Mouse (Mus musculus): ENCODE measurements around the gene Rad9b.
A peak's percentile ranks its signal among the peaks of the same experiment; 100 is the strongest.

- no peak for TF ChIP-seq CTCF (IDR thresholded peaks at IDR 0.05; ENCODE audit: insufficient read depth, low read depth, low read length)
- peak; percentile 57; the same call in 1 of the 2 replicates for TF ChIP-seq POLR2A (IDR thresholded peaks at IDR 0.05; ENCODE audit: insufficient read depth, low read depth, low read length)
Measured at GRCm38 (mm10) chr5:122372192-122372769, 18.2 kb upstream of the Rad9b start, which contains the start of gene Fam216a.
